Mouse (Mus musculus) lung, postnatal 14 days (tissue): ENCODE measurements around the gene Arl13a.
"Not testable (repeated sequence)": the region's sequence is repeated elsewhere in the genome, so short reads cannot be mapped to it uniquely, and the experiment has no call there.

Source experiments
- DNase-seq: peaks from one replicate; pipeline ENCODE4 v3.0.0; 2021

Arl13a gene

GRCm38 (mm10) chrX:134187201-134187600, at the start of gene Arl13a:
Gene Arl13a, plus strand, starts transcription at chrX:134187501.
- DNase-seq: not testable (repeated sequence)

DNA sequence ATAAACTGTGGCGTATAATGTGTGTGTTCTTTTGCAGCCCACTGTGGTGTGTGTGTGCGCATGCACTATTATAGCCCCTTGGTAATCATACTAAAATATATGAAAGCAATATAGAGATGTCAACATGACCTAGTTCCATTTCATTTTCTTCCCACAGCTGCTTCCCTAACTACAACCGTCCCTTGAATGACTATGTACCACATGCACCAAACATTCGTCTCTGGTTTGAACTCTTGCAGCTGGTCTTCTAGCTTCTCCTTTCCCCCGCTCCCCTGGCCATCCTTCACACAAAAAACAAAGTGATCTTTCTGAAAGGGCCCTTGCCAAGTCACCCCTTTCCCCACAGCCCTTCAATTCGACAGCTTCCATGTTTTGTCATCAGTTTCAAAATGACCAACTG, 47.3 kb upstream of the Arl13a start:
- DNase-seq: no peak

- DNase-seq: no peak
Measured at GRCm38 (mm10) chrX:134141551-134141950, 45.8 kb upstream of the Arl13a start.

DNA sequence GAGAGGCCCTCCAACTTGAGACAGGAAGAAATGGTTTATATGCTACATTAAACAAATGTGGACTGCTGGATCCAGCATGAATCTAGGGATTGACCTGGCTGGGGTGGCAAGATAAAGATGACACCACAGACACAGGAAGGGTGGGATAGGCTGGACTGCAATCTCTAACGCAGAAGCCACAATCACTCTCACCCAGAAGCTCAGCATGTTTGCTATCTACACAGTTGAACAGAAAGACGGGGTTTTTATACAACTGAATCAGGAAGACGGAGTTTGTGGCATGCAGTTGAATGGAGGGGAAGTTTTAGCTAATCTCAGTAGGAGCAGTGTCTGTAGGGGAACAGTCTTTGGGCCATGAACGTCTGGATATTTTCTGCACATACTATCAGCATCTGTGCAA, 45.3 kb upstream of the Arl13a start:
- no peak for DNase-seq

GRCm38 (mm10) chrX:134158151-134158550, 29.1 kb upstream of the Arl13a start:
- DNase-seq: no peak

DNA sequence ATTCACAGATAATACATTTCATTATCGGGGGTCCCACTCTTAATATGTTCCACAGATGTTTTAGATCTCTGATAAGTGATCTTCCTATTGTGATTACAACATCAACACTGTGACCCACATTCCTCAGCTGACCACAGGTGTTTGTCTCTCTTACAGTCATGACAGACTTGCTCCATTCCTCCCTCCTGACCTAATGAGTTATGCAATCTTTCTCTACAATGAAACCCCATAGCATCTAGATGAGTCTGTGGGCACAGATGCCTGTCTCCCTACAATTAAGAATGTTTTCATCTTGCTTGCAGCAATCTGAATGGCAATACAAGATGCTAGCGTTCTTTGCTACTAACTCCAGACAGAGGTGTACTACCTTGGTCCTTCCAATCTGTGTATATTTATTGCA, 26.9 kb upstream of the Arl13a start:
- DNase-seq: no peak

DNA sequence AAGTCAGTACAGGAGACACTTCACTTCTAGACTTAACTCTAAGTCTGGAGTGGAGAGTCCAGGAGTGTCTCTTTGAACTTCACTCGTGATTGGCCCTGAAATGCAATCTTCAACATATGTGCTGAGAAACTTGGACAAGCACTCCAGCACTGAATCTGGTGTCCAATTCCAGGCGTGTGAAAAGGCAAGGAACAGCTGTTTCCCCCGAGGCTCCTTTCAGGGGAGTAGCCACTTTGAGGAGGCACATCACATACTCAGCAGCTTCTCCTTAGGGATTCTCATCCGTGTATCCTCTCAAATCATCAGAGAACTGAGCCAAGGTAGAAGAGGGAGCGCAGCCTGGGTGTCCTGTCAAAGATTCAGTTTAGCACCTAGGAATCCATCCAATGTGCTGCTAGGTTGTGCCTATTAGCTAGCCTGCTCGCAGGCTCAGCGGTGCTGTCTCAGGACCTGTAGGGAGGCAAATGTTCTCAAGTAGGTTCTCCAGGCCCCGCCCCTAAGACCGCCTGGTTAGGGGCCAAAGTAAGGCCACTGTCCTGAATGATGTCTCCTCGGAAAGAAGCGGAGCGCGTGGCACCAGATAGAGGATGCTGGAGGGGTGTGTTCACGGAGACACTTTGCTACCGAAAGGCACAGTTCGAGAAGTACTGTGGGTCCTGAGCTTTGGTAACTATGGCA, 25.1 kb upstream of the Arl13a start, which contains the start of gene Xkrx:
Gene Xkrx, minus strand, starts transcription at position 34 of the 678 bp plus-strand sequence.
- DNase-seq: peak; percentile 8

GRCm38 (mm10) chrX:134162826-134163225, 24.5 kb upstream of the Arl13a start:
- peak; percentile 2 for DNase-seq

DNA sequence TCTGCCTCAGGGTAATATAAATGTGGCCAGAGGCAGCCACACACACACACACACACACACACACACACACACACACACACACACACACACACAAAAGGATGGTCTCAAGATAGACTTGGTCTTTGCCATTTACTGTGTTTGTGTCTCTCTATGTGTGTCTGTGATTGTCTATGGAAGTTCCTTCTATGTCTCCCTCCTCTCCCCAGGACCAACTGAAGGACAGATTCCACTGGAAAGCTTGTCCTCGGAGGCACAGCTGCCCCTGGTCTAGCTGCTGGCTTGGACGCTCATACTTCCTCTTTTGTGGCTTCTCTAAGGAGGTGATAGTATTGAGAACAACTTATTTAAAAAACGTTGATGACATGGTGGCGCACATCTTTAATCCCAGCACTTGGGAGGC, 23.8 kb upstream of the Arl13a start:
- DNase-seq: peak; percentile 1

- no peak for DNase-seq
Measured at GRCm38 (mm10) chrX:134170584-134170983, 16.7 kb upstream of the Arl13a start.

GRCm38 (mm10) chrX:134174699-134175098, 12.6 kb upstream of the Arl13a start:
- DNase-seq: no peak

- DNase-seq: no peak
Measured at GRCm38 (mm10) chrX:134208491-134208890, 21.2 kb downstream of the Arl13a start.

DNA sequence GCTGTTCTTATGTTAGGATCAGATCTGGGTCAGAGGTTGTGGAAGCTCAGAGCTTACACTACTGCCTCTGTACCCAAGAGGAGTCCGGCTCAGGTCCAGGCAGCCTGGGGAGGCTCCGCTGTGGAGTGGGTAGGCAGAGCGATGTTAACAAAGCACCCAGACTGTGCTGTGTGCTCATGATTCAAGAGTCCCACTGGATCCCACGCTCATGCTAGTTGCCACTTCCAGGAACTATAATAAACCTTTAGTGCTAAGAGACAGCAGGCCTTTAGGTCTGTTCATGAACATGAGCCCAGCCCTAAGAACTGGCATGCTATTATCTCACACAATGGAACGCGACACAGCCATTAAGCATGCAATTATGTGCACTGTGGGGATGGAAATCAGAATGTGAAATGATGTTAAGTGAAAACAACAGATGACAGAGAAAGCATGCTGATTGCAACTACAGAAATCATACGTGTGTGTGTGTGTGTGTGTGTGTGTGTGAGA, 23.9 kb downstream of the Arl13a start:
- no peak for DNase-seq

GRCm38 (mm10) chrX:134218161-134218560, 30.9 kb downstream of the Arl13a start:
- DNase-seq: no peak

- no peak for DNase-seq
Measured at GRCm38 (mm10) chrX:134220618-134221017, 33.3 kb downstream of the Arl13a start.

- no peak for DNase-seq
Measured at GRCm38 (mm10) chrX:134221856-134222255, 34.6 kb downstream of the Arl13a start, which contains the start of gene Nox1. Gene Nox1, minus strand, starts transcription at chrX:134221956.

- no peak for DNase-seq
Measured at GRCm38 (mm10) chrX:134233048-134233447, 45.7 kb downstream of the Arl13a start.

- DNase-seq: no peak
Measured at GRCm38 (mm10) chrX:134238266-134238665, 51.0 kb downstream of the Arl13a start.

DNA sequence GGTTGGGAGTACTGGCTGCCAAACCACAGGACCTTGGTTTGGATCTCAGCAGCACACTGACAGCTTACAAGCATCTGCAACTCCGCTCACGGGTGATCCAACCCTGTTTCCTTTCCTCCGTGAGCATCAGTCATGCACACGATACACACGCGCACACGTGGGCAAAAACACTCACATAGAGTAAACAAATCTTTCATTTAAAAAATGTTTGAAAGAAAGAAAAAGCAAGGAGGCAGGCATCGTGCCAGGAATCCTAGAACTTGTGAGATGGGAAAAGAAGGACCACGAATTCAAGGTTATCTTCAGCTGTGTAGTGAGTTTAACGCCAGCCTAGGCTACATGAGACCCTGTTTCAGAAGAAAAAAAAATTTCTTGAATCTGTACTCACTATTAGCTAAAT, 58.6 kb downstream of the Arl13a start:
- DNase-seq: no peak

DNA sequence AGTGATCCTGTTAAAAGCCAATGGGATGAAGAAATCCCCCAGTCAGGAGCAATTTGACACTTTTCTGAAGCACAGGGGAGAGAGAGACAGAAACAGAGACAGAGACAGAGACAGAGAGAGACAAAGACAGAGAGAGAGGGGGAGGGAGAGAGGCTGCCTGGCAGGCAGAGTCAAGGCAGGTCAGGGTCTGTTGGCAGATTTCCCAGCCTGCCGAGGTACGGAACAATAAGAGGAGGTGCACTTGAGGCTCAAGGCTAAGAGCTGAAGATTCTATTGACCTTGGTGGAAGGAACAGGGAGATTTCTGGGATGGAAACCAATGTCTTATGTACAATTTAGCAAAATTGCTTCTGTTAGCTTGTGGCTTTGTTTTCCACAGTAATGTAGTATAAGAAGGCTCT, 60.9 kb downstream of the Arl13a start:
- DNase-seq: no peak
